Mouse (Mus musculus) small intestine, adult 2 months (tissue): Measurements from ENCODE around the gene Bmp6. TPM values are rescaled to one million over a fixed set of nuclear protein-coding genes. Genes with fewer than 3 reads are reported as not detected.

Source experiments
- H3K27ac ChIP-seq: fragments of 200-500 bp; 2 replicates; pipeline ENCODE4 v1.5.1; 2012; ENCODE audit warnings: low read depth, low read length, control low read depth, inconsistent platforms; ENCODE audit not compliant: insufficient read depth
- H3K27me3 ChIP-seq: fragments of 200-500 bp; 2 replicates; pipeline ENCODE4 v1.6.1; 2012; ENCODE audit warnings: mild to moderate bottlenecking, moderate library complexity, low read length, inconsistent platforms; ENCODE audit not compliant: control insufficient read depth, insufficient read depth
- H3K36me3 ChIP-seq: fragments of 200-500 bp; 2 replicates; pipeline ENCODE4 v1.6.1; 2012; ENCODE audit warnings: mild to moderate bottlenecking, low read length, control low read depth, inconsistent platforms; ENCODE audit not compliant: control insufficient read depth, insufficient read depth
- H3K4me1 ChIP-seq: fragments of 200-500 bp; 2 replicates; pipeline ENCODE4 v1.6.1; 2012; ENCODE audit warnings: low read length, inconsistent platforms, mixed read lengths; ENCODE audit not compliant: control insufficient read depth, insufficient read depth, insufficient read length
- H3K4me3 ChIP-seq: fragments of 200-500 bp; 2 replicates; pipeline ENCODE4 v1.5.1; 2012; ENCODE audit warnings: low read depth, mild to moderate bottlenecking, control low read depth, inconsistent platforms, low read length, moderate library complexity
- CTCF ChIP-seq: fragments of 200-500 bp; IDR thresholded peaks from 2 replicates; pipeline ENCODE4 v1.5.1; 2012; ENCODE audit warnings: low read depth, mild to moderate bottlenecking, control low read depth, inconsistent platforms, low read length, moderate library complexity, mixed read lengths; ENCODE audit not compliant: insufficient replicate concordance, insufficient read length; ENCODE audit errors: extremely low read depth
- POLR2A ChIP-seq: fragments of 200-500 bp; IDR thresholded peaks from 2 replicates; pipeline ENCODE4 v1.6.1; 2012; ENCODE audit warnings: low read depth, mild to moderate bottlenecking, control low read depth, inconsistent platforms, low read length, moderate library complexity
- WGBS: fragments of 180-500 bp; shearing (Covaris S2); methylation state at CpG from one replicate; pipeline ENCODE4 v1.1.7; 2018; 5-methylcytosine and 5-hydroxymethylcytosine counted together
- polyA plus RNA-seq: library from polyadenylated mRNA; depleted of rRNA; stranded (reverse); fragments of >200 nt; gene quantifications from 2 replicates; pipeline ENCODE4 v1.2.3, GENCODE M21; 2012; rRNA removed

The Bmp6 gene
- polyA plus RNA-seq, 1 experiment: 5.2 TPM

DNA sequence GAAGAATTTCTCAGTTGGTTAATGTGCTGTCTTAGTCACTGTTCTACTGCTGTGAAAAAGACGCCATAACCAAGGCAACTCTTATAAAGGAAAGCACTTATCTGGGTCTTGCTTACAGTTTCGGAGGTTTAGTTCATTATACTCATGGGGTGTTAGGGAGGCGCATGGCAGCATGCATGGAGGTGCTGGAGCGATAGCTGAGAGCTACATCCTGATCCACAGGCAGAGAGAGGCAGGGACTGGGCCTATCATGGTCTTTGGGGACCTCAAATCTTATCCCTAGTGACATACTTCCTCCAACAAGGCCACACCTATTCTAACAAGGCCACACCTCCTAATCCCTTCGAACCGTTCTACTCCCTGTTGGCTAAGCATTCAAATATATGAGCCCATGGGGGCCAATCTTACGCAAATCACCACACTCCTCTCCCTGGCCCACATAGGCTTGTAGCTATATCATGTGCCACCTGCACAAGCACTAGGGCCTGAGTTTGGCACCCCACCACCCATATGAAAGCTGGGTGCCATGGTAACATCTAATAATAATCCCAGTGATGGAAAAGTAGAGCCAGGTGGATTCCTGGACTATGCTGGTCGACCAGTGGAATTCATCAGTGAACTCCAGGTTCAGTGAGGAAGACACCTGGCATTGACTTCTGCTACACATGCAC, 198.7 kb downstream of the Bmp6 start:
- no peaks in the 10 kb centered on the region for H3K27me3 ChIP-seq
- WGBS: 86% methylated on average over 8 of the region's 8 CpGs
- no peak overlapping the region for H3K27ac ChIP-seq
- no peak overlapping the region for H3K4me3 ChIP-seq
- no peaks in the 10 kb centered on the region for H3K4me1 ChIP-seq
- TF ChIP-seq CTCF (no peak), POLR2A (no peak)
- no peaks in the 10 kb centered on the region for H3K36me3 ChIP-seq

DNA sequence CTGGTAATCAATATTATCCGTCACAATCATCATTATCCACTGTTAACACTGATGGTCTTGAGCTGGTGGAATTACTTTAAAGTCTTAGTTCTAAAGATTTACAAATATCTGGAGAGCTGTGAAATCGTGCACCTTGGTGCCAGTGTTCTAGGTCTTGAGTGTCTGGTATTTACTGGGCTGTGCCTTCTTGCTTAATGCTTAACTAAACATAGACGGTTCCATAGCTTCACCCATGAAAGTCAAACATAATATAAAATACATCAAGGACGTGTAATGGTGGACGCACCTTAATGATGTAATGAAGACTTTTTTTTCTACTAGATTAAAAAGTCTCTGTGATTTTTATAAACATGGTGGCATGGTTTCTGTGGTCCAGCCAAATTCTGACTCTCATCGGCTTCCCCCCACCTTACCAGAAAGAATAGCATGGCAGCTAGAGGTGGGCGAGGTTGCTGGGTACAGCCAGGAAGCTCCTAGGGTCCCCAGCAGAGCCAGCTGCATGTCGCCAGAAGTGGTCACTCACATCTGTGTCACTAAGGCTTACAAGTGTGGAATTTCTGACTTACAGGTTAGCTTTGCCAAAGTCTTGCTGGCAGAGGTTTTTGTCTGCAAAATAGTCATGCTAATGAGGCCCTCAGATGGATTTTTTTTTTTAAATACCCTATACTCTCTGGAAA, 200.0 kb downstream of the Bmp6 start:
- TF ChIP-seq CTCF (no peak), POLR2A (no peak)
- Histone ChIP-seq H3K36me3 (no peaks in the 10 kb centered on the region), H3K4me1 (no peaks in the 10 kb centered on the region), H3K4me3 (no peak overlapping the region), H3K27ac (no peak overlapping the region), H3K27me3 (no peaks in the 10 kb centered on the region)
- WGBS: 63% methylated on average over 8 of the region's 8 CpGs

- 71% methylated on average over 3 of the region's 3 CpGs for WGBS
- H3K27ac ChIP-seq: no peak overlapping the region
- no peak overlapping the region for H3K4me3 ChIP-seq
- no peaks in the 10 kb centered on the region for H3K4me1 ChIP-seq
- H3K36me3 ChIP-seq: no peaks in the 10 kb centered on the region
- no peaks in the 10 kb centered on the region for H3K27me3 ChIP-seq
- TF ChIP-seq POLR2A (no peak), CTCF (no peak)
Measured at GRCm38 (mm10) chr13:38545460-38545859, 200.6 kb downstream of the Bmp6 start.

GRCm38 (mm10) chr13:38546754-38547153, 201.8 kb downstream of the Bmp6 start:
- no peaks in the 10 kb centered on the region for H3K4me1 ChIP-seq
- no peak overlapping the region for H3K4me3 ChIP-seq
- no peaks in the 10 kb centered on the region for H3K36me3 ChIP-seq
- WGBS: 44% methylated on average over 4 of the region's 4 CpGs
- H3K27ac ChIP-seq: no peak overlapping the region
- no peaks in the 10 kb centered on the region for H3K27me3 ChIP-seq
- TF ChIP-seq CTCF (no peak), POLR2A (no peak)

DNA sequence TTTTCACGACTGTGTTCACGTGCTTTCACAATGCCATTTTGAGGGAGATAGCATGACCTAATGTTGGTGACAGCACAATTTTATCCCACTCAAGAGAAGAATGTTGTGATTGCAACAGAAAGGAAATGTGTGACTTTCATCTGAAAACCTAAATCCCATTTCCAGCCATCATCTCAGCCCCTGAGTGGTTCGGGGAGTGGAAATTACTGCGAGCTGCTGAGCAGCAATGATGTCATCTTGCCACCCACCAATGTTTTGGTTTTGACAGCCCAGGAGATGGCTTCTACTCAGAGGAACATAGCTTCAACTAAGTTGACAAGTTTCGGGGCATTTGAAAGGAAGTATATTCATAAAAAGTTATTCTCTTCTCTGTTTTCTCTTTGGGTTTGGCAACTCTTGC, 202.8 kb downstream of the Bmp6 start:
- no peaks in the 10 kb centered on the region for H3K36me3 ChIP-seq
- H3K27ac ChIP-seq: no peak overlapping the region
- WGBS: 79% methylated on average over 5 of the region's 5 CpGs
- H3K27me3 ChIP-seq: no peaks in the 10 kb centered on the region
- H3K4me3 ChIP-seq: no peak overlapping the region
- H3K4me1 ChIP-seq: no peaks in the 10 kb centered on the region
- TF ChIP-seq CTCF: no peak
- TF ChIP-seq POLR2A: no peak

GRCm38 (mm10) chr13:38548681-38549080, 203.8 kb downstream of the Bmp6 start:
- WGBS: 81% methylated on average over 5 of the region's 5 CpGs
- no peak for TF ChIP-seq POLR2A
- no peak for TF ChIP-seq CTCF
- Histone ChIP-seq H3K27ac (no peak overlapping the region), H3K4me1 (no peaks in the 10 kb centered on the region), H3K4me3 (no peak overlapping the region), H3K27me3 (no peaks in the 10 kb centered on the region), H3K36me3 (no peaks in the 10 kb centered on the region)

Other genes starting within 250 kb of the Bmp6 start
- 11.1 and 43.0 TPM in 2 replicates for gene Dsp, start 193.8 kb upstream of the Bmp6 start, polyA plus RNA-seq
- 9.9 and 20.9 TPM in 2 replicates for gene Snrnp48, start 140.2 kb upstream of the Bmp6 start, polyA plus RNA-seq
- 132 and 222 TPM in 2 replicates for gene Txndc5, start 183.7 kb downstream of the Bmp6 start, polyA plus RNA-seq